Mouse (Mus musculus) hindbrain, embryonic 11.5 days (tissue): ENCODE measurements around the gene Mup22. TPM values are rescaled to one million over a fixed set of nuclear protein-coding genes. Genes with fewer than 3 reads are reported as not detected.
"Not testable (repeated sequence)": the region's sequence is repeated elsewhere in the genome, so short reads cannot be mapped to it uniquely, and the experiment has no call there.

Experiments
- ATAC-seq: fragments of 200-750 bp; cut with Nextera tagmentation; 2 replicates; pipeline ENCODE4 v1.8.0; 2017; ENCODE audit warnings: mild to moderate bottlenecking, moderate TSS enrichment, moderate library complexity; ENCODE audit not compliant: low FRiP score
- DNase-seq: peaks from one replicate; pipeline ENCODE4 v3.0.0-alpha.2; 2015; ENCODE audit warnings: low spot score
- H3K27ac ChIP-seq: fragments of 300-500 bp; sonication (generic); 2 replicates; pipeline ENCODE4 v1.5.1; 2014; ENCODE audit warnings: mild to moderate bottlenecking, low read depth, low read length
- H3K27me3 ChIP-seq: fragments of 300-500 bp; sonication (generic); 2 replicates; pipeline ENCODE4 v1.6.1; 2014; ENCODE audit warnings: mild to moderate bottlenecking, low read length, moderate library complexity, mixed read lengths; ENCODE audit not compliant: control insufficient read depth, insufficient read depth
- H3K36me3 ChIP-seq: fragments of 300-500 bp; sonication (generic); 2 replicates; pipeline ENCODE4 v1.6.1; 2014; ENCODE audit warnings: mild to moderate bottlenecking, low read length, moderate library complexity, mixed read lengths; ENCODE audit not compliant: control insufficient read depth, insufficient read depth
- H3K4me1 ChIP-seq: fragments of 300-500 bp; sonication (generic); replicated peaks from 2 replicates; pipeline ENCODE4 v1.6.1; 2014; ENCODE audit warnings: low read length, mixed read lengths; ENCODE audit not compliant: control insufficient read depth, insufficient read depth
- H3K4me2 ChIP-seq: fragments of 300-500 bp; sonication (generic); replicated peaks from 2 replicates; pipeline ENCODE4 v1.6.1; 2014; ENCODE audit warnings: mild to moderate bottlenecking, low read depth, low read length
- H3K4me3 ChIP-seq: fragments of 300-500 bp; sonication (generic); 2 replicates; pipeline ENCODE4 v1.5.1; 2014; ENCODE audit warnings: low read depth, low read length
- H3K9ac ChIP-seq: fragments of 300-500 bp; sonication (generic); 2 replicates; pipeline ENCODE4 v1.6.1; 2014; ENCODE audit warnings: low read depth, low read length
- H3K9me3 ChIP-seq: fragments of 300-500 bp; sonication (generic); 2 replicates; pipeline ENCODE4 v1.6.1; 2016; ENCODE audit warnings: low read length; ENCODE audit not compliant: control insufficient read depth
- WGBS: fragments of 180-500 bp; shearing (Covaris S2); extraction: QIAGEN DNeasy Blood & Tissue Kit; methylation state at CpG from one replicate; pipeline ENCODE4 v1.1.7; 2014; 5-methylcytosine and 5-hydroxymethylcytosine counted together
- polyA plus RNA-seq: library from polyadenylated mRNA; unstranded; fragments of >200 nt; fragmentation: Nextera tagmentation; extraction: Ambion mirVana; gene quantifications from 2 replicates; pipeline ENCODE4 v1.2.1, GENCODE M21; 2014

Mup22 gene
- polyA plus RNA-seq = not detected in 2 replicates

GRCm38 (mm10) chr4:60821363-60821762 lies at the start of gene Mup22:
TSS of gene Mup22 (minus strand) at chr4:60821463.
- not testable (repeated sequence) for H3K27me3 ChIP-seq, ATAC-seq, H3K27ac ChIP-seq, H3K4me1 ChIP-seq, H3K4me2 ChIP-seq, H3K4me3 ChIP-seq, DNase-seq, H3K9ac ChIP-seq, H3K36me3 ChIP-seq, H3K9me3 ChIP-seq
- WGBS = 75% methylated on average over 3 of the region's 4 CpGs

- not testable (repeated sequence) for ATAC-seq, H3K4me2 ChIP-seq, H3K9ac ChIP-seq, H3K4me1 ChIP-seq, H3K9me3 ChIP-seq, H3K27me3 ChIP-seq, H3K36me3 ChIP-seq, H3K27ac ChIP-seq, DNase-seq, H3K4me3 ChIP-seq
Observed at GRCm38 (mm10) chr4:60840889-60841288, 19.6 kb upstream of the Mup22 start.

Other genes starting within 250 kb of the Mup22 start
- gene Mup10, start 239.3 kb downstream of the Mup22 start, polyA plus RNA-seq = 0.37 TPM in 1 of 2 replicates, not detected in the other
- not detected in 2 replicates for gene Mup11, start 159.1 kb downstream of the Mup22 start, polyA plus RNA-seq
- gene Mup12, start 80.1 kb downstream of the Mup22 start, polyA plus RNA-seq = not detected in 2 replicates